Mouse (Mus musculus): ENCODE data around the gene Tpmt.

Gene Tpmt

GRCm38 (mm10) chr13:46975930-46976329, 68.6 kb downstream of the Tpmt start:
- DNase-seq = no peak

- DNase-seq = no peak
These were observed 69.4 kb downstream of the Tpmt start for GRCm38 (mm10) chr13:46975031-46975551.
